Mouse (Mus musculus): ENCODE data around the gene Lsr.

The Lsr gene

DNA sequence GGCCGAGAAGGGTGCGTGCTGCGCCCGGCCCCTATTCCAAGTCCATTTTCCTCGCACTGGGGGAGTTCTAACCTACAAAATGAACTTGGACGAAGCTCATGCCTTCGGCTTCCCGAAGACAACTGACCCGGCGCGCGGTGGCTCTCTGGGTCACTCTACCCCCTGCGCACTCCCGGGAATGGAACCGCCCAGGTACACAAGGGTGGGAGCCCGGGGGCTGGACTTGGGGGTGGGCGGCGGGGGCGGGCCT is at the start of gene Lsr:
Gene Lsr, minus strand, starts transcription at position 214 of the 250 bp plus-strand sequence.
- no peak for DNase-seq (ENCODE audit: low read depth, low spot score)

DNA sequence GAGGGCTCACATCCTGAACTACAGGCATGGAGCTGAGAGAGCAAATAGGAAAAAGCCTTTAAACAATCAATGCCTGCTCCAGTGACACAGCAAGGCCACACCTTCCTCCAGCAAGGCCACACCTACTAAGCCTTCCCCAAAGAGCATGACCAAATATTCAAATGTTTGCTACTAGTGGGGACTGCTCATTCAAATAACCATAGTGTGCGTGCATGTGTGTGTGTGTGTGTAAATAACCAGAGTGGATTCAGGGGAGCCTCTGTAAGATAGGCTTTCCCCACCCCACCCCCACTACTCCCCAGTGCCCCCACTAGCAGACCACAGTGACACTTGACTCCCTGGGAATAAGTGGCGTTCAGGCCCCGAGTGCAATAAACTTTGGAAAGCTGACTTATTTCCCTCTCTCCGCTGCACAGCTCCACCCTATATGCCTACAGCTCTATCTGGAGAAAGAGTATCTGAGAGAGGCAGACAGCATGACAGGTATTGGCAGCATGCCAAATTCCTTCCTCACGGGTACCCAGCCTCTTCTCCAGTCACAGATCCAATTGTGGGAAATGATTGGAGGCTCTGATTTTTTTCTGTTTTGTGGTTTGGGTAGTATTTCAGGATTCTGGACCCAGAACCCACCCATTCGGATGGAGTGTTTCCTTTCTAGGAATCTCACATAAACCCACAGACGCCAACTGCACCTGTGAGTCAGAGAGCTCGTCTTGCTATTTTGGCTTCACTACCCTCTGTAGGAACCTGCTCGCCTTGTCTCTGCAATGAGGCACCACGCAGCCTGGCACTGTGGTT is 44.0 kb upstream of the Lsr start:
- DNase-seq (ENCODE audit: low read depth, low spot score): peak; percentile 91

- DNase-seq (ENCODE audit: low read depth, low spot score): no peak
Observed at GRCm38 (mm10) chr7:31012971-31013370, 39.7 kb upstream of the Lsr start.

DNA sequence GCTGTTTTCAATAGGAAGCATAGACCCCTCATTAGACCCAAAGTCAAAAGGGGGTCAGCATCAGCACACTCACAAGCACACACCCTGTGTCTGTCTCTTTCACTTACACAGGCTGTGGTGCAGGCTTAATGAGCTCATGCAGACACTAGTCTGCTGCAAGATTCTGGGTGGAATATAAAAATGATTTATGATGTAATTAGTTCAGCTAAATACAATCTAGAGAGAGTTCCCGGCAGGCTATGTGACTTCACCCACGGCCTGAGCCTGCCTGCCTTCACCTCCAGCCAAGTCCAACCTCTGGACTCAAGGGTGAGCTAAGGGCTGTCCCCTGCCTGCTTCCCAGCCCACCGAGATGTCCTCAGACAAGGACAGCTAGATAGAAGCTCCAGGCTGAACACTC is 35.6 kb upstream of the Lsr start:
- no peak for DNase-seq (ENCODE audit: low read depth, low spot score)

DNA sequence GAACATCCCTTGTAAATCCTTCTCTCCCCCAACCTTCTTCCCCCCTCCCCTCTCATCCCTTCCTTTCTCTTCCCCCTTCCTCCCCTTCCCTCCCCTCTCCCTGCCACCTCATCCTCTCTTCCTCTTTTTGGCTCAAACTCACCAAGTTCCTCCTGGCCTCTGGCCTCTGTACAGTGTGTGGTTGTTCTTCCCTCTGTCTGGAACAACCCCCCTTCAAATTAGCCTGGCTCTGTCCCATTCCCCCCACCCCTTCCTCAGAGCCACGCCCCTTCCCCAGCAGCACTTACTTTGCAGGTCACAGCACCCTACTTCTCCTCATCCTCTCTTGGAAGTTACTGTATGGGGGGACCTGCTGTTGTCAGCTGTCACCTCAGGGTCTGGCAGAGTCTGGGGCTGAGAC is 34.9 kb upstream of the Lsr start:
- DNase-seq (ENCODE audit: low read depth, low spot score): no peak

DNA sequence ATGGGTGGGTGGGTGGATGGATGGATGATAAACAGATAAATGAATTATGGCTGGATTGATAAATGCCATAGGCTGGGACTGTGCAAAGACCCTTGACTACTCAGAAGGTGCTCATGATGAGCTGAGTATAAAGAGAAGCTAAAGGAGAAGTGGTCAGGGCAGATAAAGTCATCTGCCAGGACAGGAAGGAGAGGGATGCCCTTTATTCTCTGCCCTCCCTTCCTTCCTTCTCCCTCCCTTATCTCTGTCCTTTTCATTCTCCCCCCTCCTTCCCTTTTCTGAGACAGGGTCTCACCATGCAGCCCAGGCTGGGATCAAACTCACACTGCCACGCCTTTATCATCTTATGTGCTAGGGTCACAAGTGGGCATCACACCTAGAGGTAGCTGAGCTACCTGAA is 34.5 kb upstream of the Lsr start:
- DNase-seq (ENCODE audit: low read depth, low spot score): no peak

DNA sequence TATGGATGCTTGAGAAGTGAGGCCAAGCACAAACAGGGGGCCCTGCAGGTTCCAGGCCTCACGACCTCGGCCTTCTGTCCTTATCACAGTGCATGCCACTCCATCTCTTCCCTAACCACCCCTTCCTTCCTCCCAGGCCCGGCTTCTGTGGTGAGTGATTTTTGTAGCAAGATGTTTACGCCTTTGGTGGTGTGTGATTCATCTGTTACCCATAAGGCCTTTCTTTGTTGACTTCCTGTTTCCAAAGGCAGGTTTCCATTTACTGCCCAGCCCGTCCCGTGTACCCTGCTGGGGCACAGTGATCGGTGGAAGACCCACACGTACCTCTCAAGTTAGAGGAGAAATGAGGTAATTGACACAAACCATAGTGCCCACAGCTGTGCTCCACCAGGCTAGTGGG is 29.4 kb upstream of the Lsr start:
- DNase-seq (ENCODE audit: low read depth, low spot score): no peak

DNA sequence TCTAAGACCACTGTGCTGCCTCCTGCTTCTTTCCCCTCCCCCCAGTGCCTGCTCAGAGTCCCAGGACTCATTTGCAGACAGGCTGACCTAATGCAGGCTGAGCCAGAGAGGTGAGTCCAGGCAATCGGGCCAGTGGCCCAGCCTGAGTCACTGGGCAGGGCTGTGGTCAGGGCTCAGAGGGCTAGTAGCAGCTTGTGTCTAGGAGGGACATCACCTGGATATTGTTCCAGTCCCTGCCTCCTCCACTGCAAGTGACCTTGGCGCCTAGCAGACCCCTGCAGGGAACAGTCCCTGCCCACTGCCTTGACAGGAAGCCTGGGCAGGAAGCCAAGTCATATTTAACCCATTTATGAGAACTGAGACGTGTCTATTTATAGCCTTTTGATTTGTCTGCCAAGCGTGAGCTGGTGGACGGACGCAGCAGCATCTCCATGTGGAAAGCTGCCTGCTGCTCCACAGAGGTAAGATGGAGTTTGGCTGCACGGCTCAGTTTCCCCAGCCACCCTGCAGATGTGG is 27.3 kb upstream of the Lsr start:
- peak; percentile 31 for DNase-seq (ENCODE audit: low read depth, low spot score)

- DNase-seq (ENCODE audit: low read depth, low spot score): no peak
Observed at GRCm38 (mm10) chr7:30996491-30996890, 23.2 kb upstream of the Lsr start.

DNA sequence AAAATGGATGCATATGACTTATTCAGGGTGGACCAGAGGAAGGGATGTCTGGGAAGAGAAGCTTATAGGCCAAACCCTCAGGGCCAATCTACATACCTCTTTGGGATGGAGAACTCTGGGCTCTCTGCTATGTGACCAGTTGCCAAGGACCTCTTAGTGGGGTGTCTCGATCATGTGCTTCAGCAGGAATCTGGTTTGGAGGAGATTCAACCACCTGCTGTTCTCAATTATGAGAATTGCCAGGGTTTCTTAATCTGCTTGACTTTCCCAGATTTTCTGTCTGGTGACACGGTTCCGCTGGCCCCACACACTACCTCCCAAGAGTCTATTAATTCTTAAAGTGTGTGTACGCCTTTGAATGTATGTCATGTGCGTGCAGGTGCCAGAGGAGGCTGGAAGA is 20.7 kb upstream of the Lsr start:
- DNase-seq (ENCODE audit: low read depth, low spot score): no peak

GRCm38 (mm10) chr7:30992148-30992547 is 18.9 kb upstream of the Lsr start:
- no peak for DNase-seq (ENCODE audit: low read depth, low spot score)

DNA sequence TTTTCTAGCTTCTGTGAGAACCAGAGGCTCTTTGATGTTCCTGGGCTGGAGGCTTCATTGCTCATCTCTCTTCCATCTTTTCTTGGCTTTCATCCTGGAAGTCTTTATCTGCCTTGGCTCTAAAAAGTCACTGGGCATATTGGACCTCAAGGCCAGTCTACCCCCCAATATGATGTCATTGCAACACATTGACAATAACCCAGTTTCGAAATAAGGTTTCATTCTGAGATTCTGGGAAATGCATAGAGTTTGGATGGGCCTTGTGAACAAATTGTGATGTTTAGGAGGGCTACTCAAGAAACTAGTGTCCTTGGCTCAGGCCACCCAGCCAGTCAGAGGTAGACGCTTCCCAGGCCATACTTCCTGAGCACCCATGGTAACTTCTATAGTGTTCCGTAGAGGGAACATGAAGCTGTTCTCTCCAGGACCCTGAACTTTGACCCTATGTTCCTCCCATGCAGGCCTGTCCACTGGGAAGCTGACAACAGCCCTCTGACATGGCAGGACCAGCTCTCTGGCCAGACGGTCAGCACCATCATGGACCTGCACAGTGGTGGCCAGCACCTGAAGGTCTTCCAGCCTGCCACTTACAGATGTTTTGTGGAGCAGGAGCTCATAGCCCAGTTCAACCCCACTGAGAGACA is 15.4 kb upstream of the Lsr start:
- DNase-seq (ENCODE audit: low read depth, low spot score): no peak

GRCm38 (mm10) chr7:30985357-30985756 is 12.1 kb upstream of the Lsr start:
- no peak for DNase-seq (ENCODE audit: low read depth, low spot score)

- DNase-seq (ENCODE audit: low read depth, low spot score): no peak
Observed at GRCm38 (mm10) chr7:30981703-30982102, 8.4 kb upstream of the Lsr start.

- no peak for DNase-seq (ENCODE audit: low read depth, low spot score)
Observed at GRCm38 (mm10) chr7:30973501-30974289, 431 bp upstream of the Lsr start, which contains the start of gene Fam187b. TSS of gene Fam187b (plus strand) at chr7:30973790.

GRCm38 (mm10) chr7:30972426-30973250 is 626 bp downstream of the Lsr start:
- no peak for DNase-seq (ENCODE audit: low read depth, low spot score)

GRCm38 (mm10) chr7:30971901-30972300 is 1.4 kb downstream of the Lsr start:
- no peak for DNase-seq (ENCODE audit: low read depth, low spot score)

- no peak for DNase-seq (ENCODE audit: low read depth, low spot score)
Observed at GRCm38 (mm10) chr7:30969174-30969573, 4.1 kb downstream of the Lsr start.

GRCm38 (mm10) chr7:30968611-30969010 is 4.7 kb downstream of the Lsr start:
- DNase-seq (ENCODE audit: low read depth, low spot score): no peak

DNA sequence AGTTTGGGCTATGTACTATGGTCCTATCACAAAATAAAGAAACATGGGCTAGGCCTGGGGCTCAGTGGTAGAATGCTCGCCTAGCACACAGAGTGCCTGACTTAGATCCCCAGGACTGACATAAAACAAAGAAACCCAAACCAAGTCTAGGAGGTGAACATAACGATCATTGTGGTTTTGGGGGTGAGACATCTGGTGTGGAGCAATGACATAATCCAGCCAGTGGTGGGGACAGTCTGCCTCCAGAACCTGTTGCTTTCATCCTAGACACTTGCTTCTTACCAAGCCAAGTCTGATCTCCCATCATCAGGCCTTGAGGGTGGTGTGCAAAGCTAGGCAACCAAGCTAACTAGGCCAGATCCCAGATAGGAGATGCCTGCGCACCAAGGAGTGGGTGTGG is 6.6 kb downstream of the Lsr start:
- DNase-seq (ENCODE audit: low read depth, low spot score): no peak

GRCm38 (mm10) chr7:30965677-30966076 is 7.6 kb downstream of the Lsr start:
- no peak for DNase-seq (ENCODE audit: low read depth, low spot score)

- DNase-seq (ENCODE audit: low read depth, low spot score): no peak
Observed at GRCm38 (mm10) chr7:30964366-30964765, 8.9 kb downstream of the Lsr start.
